Mouse (Mus musculus) ES-Bruce4 (cell line): ENCODE data around the gene Olfr395. TPM values are rescaled to one million over a fixed set of nuclear protein-coding genes. Genes with fewer than 3 reads are reported as not detected.
"Not testable (repeated sequence)": the region's sequence is repeated elsewhere in the genome, so short reads cannot be mapped to it uniquely, and the experiment has no call there.

Source experiments
- H3K27ac ChIP-seq: 2 replicates; pipeline ENCODE4 v1.5.1; 2012; ENCODE audit warnings: low read length, inconsistent platforms; ENCODE audit not compliant: insufficient read depth
- H3K27me3 ChIP-seq: 2 replicates; pipeline ENCODE4 v1.6.1; 2012; ENCODE audit warnings: mild to moderate bottlenecking, low read length, inconsistent platforms; ENCODE audit not compliant: control insufficient read depth, poor library complexity, insufficient read depth, severe bottlenecking
- H3K36me3 ChIP-seq: 2 replicates; pipeline ENCODE4 v1.6.1; 2012; ENCODE audit warnings: inconsistent platforms, mild to moderate bottlenecking, low read length, moderate library complexity; ENCODE audit not compliant: control insufficient read depth, poor library complexity, insufficient read depth, severe bottlenecking
- H3K4me1 ChIP-seq: one replicate; pipeline ENCODE4 v1.8.1; 2011; ENCODE audit warnings: low read length; ENCODE audit not compliant: control insufficient read depth, insufficient read depth
- H3K4me3 ChIP-seq: 2 replicates; pipeline ENCODE4 v1.5.1; 2011; ENCODE audit warnings: low read depth, mild to moderate bottlenecking, low read length
- H3K9ac ChIP-seq: 2 replicates; pipeline ENCODE4 v1.6.1; 2012; ENCODE audit warnings: low read depth, mild to moderate bottlenecking, inconsistent platforms; ENCODE audit not compliant: poor library complexity, severe bottlenecking
- H3K9me3 ChIP-seq: replicated peaks from 2 replicates; pipeline ENCODE4 v1.6.1; 2012; ENCODE audit warnings: mild to moderate bottlenecking, low read length, inconsistent platforms; ENCODE audit not compliant: control insufficient read depth, poor library complexity, insufficient read depth, severe bottlenecking
- CTCF ChIP-seq: IDR thresholded peaks from one replicate; pipeline ENCODE4 v1.8.1; 2011; ENCODE audit warnings: low read depth, low read length
- EP300 ChIP-seq: IDR thresholded peaks from 2 replicates; pipeline ENCODE4 v1.6.1; 2011; ENCODE audit warnings: low read depth, low read length; ENCODE audit not compliant: insufficient read depth
- POLR2A ChIP-seq: IDR thresholded peaks from one replicate; pipeline ENCODE4 v1.8.1; 2011; ENCODE audit warnings: low read length; ENCODE audit not compliant: insufficient read depth
- polyA plus RNA-seq: library from polyadenylated mRNA; stranded (reverse); fragments of >200 nt; gene quantifications from 2 replicates; pipeline ENCODE4 v1.2.4, GENCODE M21; 2011; ENCODE audit warnings: low read depth; ENCODE audit not compliant: missing spikeins, insufficient read depth, insufficient read length

Olfr395 gene
- not detected in 2 replicates for polyA plus RNA-seq

DNA sequence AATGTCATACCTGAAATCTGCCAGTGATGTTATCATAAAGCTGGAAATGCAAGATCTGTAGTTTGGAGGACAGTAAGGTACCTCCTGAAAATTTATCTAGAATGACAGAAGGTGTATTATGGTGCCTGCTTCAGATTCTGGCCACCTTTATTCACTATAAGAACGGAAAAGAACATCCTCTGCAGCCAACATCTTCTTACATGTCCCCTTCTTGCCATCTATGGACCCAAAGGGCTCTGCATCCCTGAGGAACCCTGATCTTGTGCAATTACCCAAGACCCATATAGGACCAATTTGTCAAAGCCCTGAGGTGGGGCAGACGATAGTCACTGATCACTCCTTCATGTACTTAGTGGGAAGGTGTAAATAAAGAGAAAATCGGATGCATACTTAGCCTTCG, at the start of gene Olfr395:
Gene Olfr395, minus strand, starts transcription at position 101 of the 400 bp plus-strand sequence.
- H3K9ac ChIP-seq, H3K9me3 ChIP-seq, H3K27ac ChIP-seq, H3K4me1 ChIP-seq, H3K4me3 ChIP-seq, H3K27me3 ChIP-seq, H3K36me3 ChIP-seq: not testable (repeated sequence)

- no peaks in the 10 kb centered on the region for H3K9me3 ChIP-seq
- no peak within 1 kb of the TSS for H3K27ac ChIP-seq
- H3K4me3 ChIP-seq, result no peak within 1 kb of the TSS
- TF ChIP-seq EP300 (no peak), POLR2A (no peak), CTCF (no peak)
- H3K36me3 ChIP-seq, result no peaks in the 10 kb centered on the region
- H3K4me1 ChIP-seq, result no peaks in the 10 kb centered on the region
- H3K27me3 ChIP-seq, result no peaks in the 10 kb centered on the region
- H3K9ac ChIP-seq, result no peak within 1 kb of the TSS
Observed at GRCm38 (mm10) chr11:73936377-73936776, 27.3 kb upstream of the Olfr395 start, which contains the start of gene Olfr23. TSS of gene Olfr23 (plus strand) at chr11:73936677.

DNA sequence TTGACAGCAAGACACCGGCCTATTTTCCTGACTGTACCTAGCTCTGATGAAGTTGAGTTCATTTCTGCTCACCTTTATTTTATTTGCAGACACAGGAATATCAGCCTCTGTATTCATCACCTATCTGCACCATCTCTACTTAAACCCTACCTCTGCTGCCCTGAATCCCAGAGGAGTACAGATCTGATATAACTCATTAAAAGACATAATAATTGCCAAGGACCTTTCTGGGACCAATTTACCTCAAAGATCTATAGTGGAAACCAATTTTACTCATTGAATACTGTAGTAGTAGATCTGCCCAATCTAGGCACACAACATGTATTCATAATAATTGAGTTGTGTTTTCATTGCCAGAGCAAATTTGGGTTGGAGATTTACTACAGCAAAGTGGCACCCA, 18.4 kb downstream of the Olfr395 start, which contains the start of gene Olfr394:
Gene Olfr394, minus strand, starts transcription at position 101 of the 400 bp plus-strand sequence.
- H3K36me3 ChIP-seq, result no peaks in the 10 kb centered on the region
- no peaks in the 10 kb centered on the region for H3K27me3 ChIP-seq
- no peak within 1 kb of the TSS for H3K27ac ChIP-seq
- no peaks in the 10 kb centered on the region for H3K9me3 ChIP-seq
- H3K4me3 ChIP-seq, result no peak within 1 kb of the TSS
- no peak within 1 kb of the TSS for H3K9ac ChIP-seq
- TF ChIP-seq EP300 (no peak), CTCF (no peak), POLR2A (no peak)
- no peaks in the 10 kb centered on the region for H3K4me1 ChIP-seq

Other genes with a start within 250 kb of the Olfr395 start
- not detected in 2 replicates for gene Zfp735, start 220.5 kb downstream of the Olfr395 start, polyA plus RNA-seq
- not detected in 2 replicates for gene Olfr389, start 128.6 kb downstream of the Olfr395 start, polyA plus RNA-seq
- gene Olfr390, start 126.3 kb downstream of the Olfr395 start, polyA plus RNA-seq, result not detected in 2 replicates
- gene Olfr391-ps, start 106.2 kb downstream of the Olfr395 start, polyA plus RNA-seq, result not detected in 2 replicates
- not detected in 2 replicates for gene Olfr392, start 92.2 kb downstream of the Olfr395 start, polyA plus RNA-seq
- not detected in 2 replicates for gene Olfr393, start 57.8 kb downstream of the Olfr395 start, polyA plus RNA-seq
- gene Olfr394, start 18.5 kb downstream of the Olfr395 start, polyA plus RNA-seq, result not detected in 2 replicates
- gene Olfr23, start 27.4 kb upstream of the Olfr395 start, polyA plus RNA-seq, result not detected in 2 replicates
- not detected in 2 replicates for gene Olfr397, start 51.5 kb upstream of the Olfr395 start, polyA plus RNA-seq
- gene Olfr398, start 81.1 kb upstream of the Olfr395 start, polyA plus RNA-seq, result not detected in 2 replicates
- not detected in 2 replicates for gene Olfr139, start 147.3 kb upstream of the Olfr395 start, polyA plus RNA-seq
- not detected in 2 replicates for gene Olfr399, start 147.3 kb upstream of the Olfr395 start, polyA plus RNA-seq
- gene Zfp616, start 160.7 kb upstream of the Olfr395 start, polyA plus RNA-seq, result not detected in 2 replicates
- gene Olfr401, start 204.4 kb upstream of the Olfr395 start, polyA plus RNA-seq, result not detected in 2 replicates
- gene Olfr402, start 244.2 kb upstream of the Olfr395 start, polyA plus RNA-seq, result not detected in 2 replicates